Mouse (Mus musculus) adrenal gland, postnatal 36 days (tissue): ENCODE results near the gene Saa4. TPM values are rescaled to one million over a fixed set of nuclear protein-coding genes. Genes with fewer than 3 reads are reported as not detected.
"Not testable (repeated sequence)": the region's sequence is repeated elsewhere in the genome, so short reads cannot be mapped to it uniquely, and the experiment has no call there.

ENCODE experiments used
- DNase-seq, 2 experiments: peaks; one replicate each; pipeline ENCODE4 v3.0.0; 2021; ENCODE audit warnings: mixed read lengths in 1 of 2
- total RNA-seq, 2 experiments: library from RNA; stranded (reverse); gene quantifications; 2 replicates each; pipeline ENCODE4 v1.2.3; 2021

Saa4 gene
- total RNA-seq, 2 experiments from 2014 or later, result 0.56 TPM; not detected in 1

- DNase-seq, result peak; percentile 41 to 63
These were observed 15.5 kb downstream of the Saa4 start for GRCm38 (mm10) chr7:46716897-46717296.

- no peak for DNase-seq
These were observed 16.8 kb downstream of the Saa4 start, which contains the start of gene Saa3 for GRCm38 (mm10) chr7:46715600-46715999. Gene Saa3 (minus strand): TSS chr7:46715700.

- peak; percentile 70 to 74 for DNase-seq
These were observed 17.9 kb downstream of the Saa4 start for GRCm38 (mm10) chr7:46714518-46714917.

GRCm38 (mm10) chr7:46712250-46712649 is 20.2 kb downstream of the Saa4 start:
- no peak for DNase-seq

DNA sequence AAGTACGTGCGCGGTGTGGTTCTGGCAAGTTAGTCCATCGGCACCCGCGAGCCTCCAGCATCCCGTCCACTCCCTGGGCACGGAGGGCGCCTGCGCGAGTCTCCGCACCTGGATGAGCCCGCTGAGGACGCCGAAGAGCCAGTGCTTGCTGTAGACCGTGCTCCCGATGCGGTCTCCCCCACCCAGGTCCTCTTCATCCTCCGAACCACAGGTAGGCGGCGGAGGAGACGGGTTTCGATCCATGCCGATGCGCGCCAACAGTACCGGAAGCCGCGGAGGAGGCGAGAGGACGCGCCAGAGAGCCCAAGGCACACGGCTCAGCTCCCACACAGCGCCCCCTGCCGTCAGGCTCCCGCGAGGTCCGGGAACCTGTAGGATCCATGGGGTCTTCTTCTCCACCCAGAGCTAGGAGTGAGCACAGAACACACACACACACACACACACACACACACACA is 22.0 kb downstream of the Saa4 start, which contains the start of gene Saal1:
Saal1 (minus strand) TSS at position 291 of the 455 bp plus-strand sequence.
- DNase-seq, result peak; percentile 88 to 92

DNA sequence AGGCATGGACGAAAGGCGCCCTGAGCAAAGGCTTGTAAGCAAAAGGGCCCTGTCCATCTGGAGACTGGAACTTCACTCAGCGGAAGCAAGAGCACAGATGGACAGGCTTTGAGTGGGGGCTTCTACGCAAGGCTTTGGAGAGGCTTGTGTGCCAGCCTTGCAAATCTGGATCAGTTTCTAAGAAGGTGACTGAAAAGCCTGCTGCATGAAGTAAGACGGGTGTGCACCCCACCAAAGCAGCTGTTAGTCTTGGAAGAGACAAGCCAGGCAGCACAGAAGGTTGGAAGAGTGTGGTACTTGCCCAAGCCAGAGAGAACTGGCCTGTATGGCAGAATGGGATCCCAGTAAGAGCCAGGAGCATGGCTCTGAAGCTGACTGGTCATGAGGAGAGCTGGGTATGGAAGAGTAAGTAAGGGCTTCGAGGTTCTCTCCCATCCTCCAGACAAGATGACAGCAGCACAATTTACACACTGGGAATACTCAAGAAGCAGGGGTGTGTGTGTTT is 31.8 kb downstream of the Saa4 start:
- DNase-seq, result no peak

- no peak for DNase-seq
These were observed 35.6 kb downstream of the Saa4 start for GRCm38 (mm10) chr7:46696754-46697153.

GRCm38 (mm10) chr7:46686827-46687226 is 45.6 kb downstream of the Saa4 start:
- no peak for DNase-seq

DNA sequence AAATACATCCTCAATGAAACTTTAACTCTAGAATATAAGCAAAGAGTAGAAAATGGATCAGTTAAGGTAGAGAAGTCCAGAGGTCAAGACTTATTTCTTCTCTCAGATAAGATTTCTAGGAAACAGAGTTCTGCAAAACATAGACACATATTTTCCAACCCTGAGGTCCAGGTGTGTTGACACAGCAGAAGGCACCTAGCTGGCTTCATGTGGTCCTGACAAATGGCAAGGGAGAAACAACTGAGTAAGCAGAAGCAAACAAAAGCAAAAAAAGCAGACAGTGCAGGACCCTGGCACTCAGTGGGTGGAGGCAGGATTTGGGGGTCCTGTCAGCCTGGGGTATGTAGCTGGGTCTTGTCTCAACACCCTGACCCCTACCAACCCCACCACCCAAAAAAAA is 51.7 kb downstream of the Saa4 start:
- no peak for DNase-seq

DNA sequence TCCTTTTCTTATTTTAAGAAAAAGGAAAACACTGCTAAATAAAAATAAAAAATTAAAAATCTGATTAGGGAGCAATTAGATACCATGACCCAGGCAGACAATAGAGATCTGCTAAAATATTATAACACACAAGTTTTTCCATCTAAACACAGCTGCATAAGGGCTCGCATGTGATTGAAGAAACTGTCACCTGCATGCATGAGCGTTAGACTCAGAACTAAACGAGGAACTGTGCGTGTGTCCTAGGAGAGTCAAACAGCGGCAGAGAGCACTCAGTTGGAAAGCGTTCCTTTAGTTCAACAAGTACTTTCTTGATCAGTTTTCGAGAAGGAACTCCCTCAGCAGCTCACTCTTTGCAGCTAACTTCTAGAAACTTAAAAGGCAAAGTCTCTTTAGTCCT is 53.4 kb downstream of the Saa4 start:
- not testable (repeated sequence) for DNase-seq

DNA sequence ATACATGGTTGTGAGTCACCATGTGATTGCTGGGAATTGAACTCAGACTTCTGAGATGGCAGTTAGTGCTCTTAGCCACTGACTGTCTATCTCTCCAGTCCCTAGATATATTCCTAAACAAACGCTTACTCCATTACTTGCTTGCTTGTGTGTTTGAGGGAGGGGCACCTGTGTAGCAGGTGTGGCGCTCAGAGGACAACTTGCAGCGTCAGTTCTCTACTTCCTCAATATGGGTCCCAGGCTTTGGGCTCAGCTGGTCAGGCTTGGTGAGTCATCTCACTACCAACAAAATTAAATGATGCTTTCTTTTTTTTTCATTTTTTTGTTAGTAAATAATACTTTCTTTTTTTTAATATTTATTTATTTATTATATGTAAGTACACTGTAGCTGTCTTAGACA is 54.0 kb downstream of the Saa4 start:
- DNase-seq, result no peak

Other genes with a start within 250 kb of the Saa4 start
- 10 to 100 TPM; 21.9 to 22.1 TPM for gene Sergef, start 92.8 kb downstream of the Saa4 start, total RNA-seq
- under 1 TPM in 1 of 2 experiments, not detected in 1; 0.07 TPM for gene Tph1, start 60.1 kb downstream of the Saa4 start, total RNA-seq
- 1 to 10 TPM; 8.6 to 9.0 TPM for gene Saal1, start 21.9 kb downstream of the Saa4 start, total RNA-seq
- gene Saa3, start 16.9 kb downstream of the Saa4 start, total RNA-seq, result 1 to 10 TPM; 2.1 to 2.9 TPM
- gene Saa1, start 10.4 kb upstream of the Saa4 start, total RNA-seq, result under 1 TPM in 1 of 2 experiments, not detected in 1; 0.96 TPM
- gene Saa2, start 19.2 kb upstream of the Saa4 start, total RNA-seq, result under 1 TPM in 1 of 2 experiments, not detected in 1; 0.79 TPM
- gene Hps5, start 63.5 kb upstream of the Saa4 start, total RNA-seq, result 10 to 100 TPM; 20.8 to 25.9 TPM
- gene Gtf2h1, start 63.5 kb upstream of the Saa4 start, total RNA-seq, result 10 to 100 TPM; 41.2 to 41.4 TPM
- gene Ldha, start 108.9 kb upstream of the Saa4 start, total RNA-seq, result 100 to 1,000 TPM; 439 to 497 TPM
- not detected for gene Ldhc, start 128.6 kb upstream of the Saa4 start, total RNA-seq
- gene Tsg101, start 187.4 kb upstream of the Saa4 start, total RNA-seq, result 10 to 100 TPM; 68.5 to 80.8 TPM
- gene Uevld, start 225.9 kb upstream of the Saa4 start, total RNA-seq, result 10 to 100 TPM; 16.8 to 21.9 TPM